Mouse (Mus musculus) spleen, postnatal 36 days (tissue): ENCODE measurements around the gene Vmn1r239-ps.
"Not testable (repeated sequence)": the region's sequence is repeated elsewhere in the genome, so short reads cannot be mapped to it uniquely, and the experiment has no call there.

Source experiments
- DNase-seq, 2 experiments: peaks; one replicate each; pipeline ENCODE4 v3.0.0; 2022; ENCODE audit warnings: low spot score in 2 of 2, mixed read lengths in 1 of 2

The Vmn1r239-ps gene

GRCm38 (mm10) chrX:147453610-147454009, at the start of gene Vmn1r239-ps:
TSS of gene Vmn1r239-ps (minus strand) at chrX:147453710.
- DNase-seq: not testable (repeated sequence)

GRCm38 (mm10) chrX:147489551-147489950, 36.0 kb upstream of the Vmn1r239-ps start:
- DNase-seq: no peak

GRCm38 (mm10) chrX:147443386-147443785, 10.1 kb downstream of the Vmn1r239-ps start:
- no peak for DNase-seq

- DNase-seq: no peak
Measured at GRCm38 (mm10) chrX:147435400-147435799, 18.1 kb downstream of the Vmn1r239-ps start.

GRCm38 (mm10) chrX:147429753-147430152, 23.8 kb downstream of the Vmn1r239-ps start:
- DNase-seq: no peak

GRCm38 (mm10) chrX:147429129-147429528, 24.4 kb downstream of the Vmn1r239-ps start, which contains the start of gene Il13ra2:
TSS of gene Il13ra2 (minus strand) at chrX:147429192.
- no peak for DNase-seq
